Mouse (Mus musculus) midbrain, embryonic 14.5 days (tissue): ENCODE data around the gene 1700109H08Rik. TPM values are rescaled to one million over a fixed set of nuclear protein-coding genes. Genes with fewer than 3 reads are reported as not detected.

Experiments used
- ATAC-seq: fragments of 200-750 bp; cut with Nextera tagmentation; 2 replicates; pipeline ENCODE4 v1.8.0; 2017; ENCODE audit warnings: moderate number of reproducible peaks, moderate library complexity; ENCODE audit not compliant: low FRiP score, low TSS enrichment
- DNase-seq: peaks from one replicate; pipeline ENCODE4 v3.0.0-alpha.2; 2015
- H3K27ac ChIP-seq: fragments of 300-500 bp; sonication (generic); replicated peaks from 2 replicates; pipeline ENCODE4 v1.5.1; 2014; ENCODE audit warnings: mild to moderate bottlenecking, low read depth, low read length, moderate library complexity
- H3K27me3 ChIP-seq: fragments of 300-500 bp; sonication (generic); 2 replicates; pipeline ENCODE4 v1.6.1; 2014; ENCODE audit warnings: low read length, control low read depth, mixed read lengths; ENCODE audit not compliant: control insufficient read depth, insufficient read depth
- H3K36me3 ChIP-seq: fragments of 300-500 bp; sonication (generic); 2 replicates; pipeline ENCODE4 v1.6.1; 2014; ENCODE audit warnings: low read length, control low read depth; ENCODE audit not compliant: control insufficient read depth, insufficient read depth
- H3K4me1 ChIP-seq: fragments of 300-500 bp; sonication (generic); 2 replicates; pipeline ENCODE4 v1.6.1; 2014; ENCODE audit warnings: mild to moderate bottlenecking, antibody characterized with exemption, low read length, control low read depth; ENCODE audit not compliant: control insufficient read depth, insufficient read depth
- H3K4me2 ChIP-seq: fragments of 300-500 bp; sonication (generic); 2 replicates; pipeline ENCODE4 v1.6.1; 2014; ENCODE audit warnings: mild to moderate bottlenecking, low read length, moderate library complexity
- H3K4me3 ChIP-seq: fragments of 300-500 bp; sonication (generic); replicated peaks from 2 replicates; pipeline ENCODE4 v1.5.1; 2014; ENCODE audit warnings: low read depth, low read length
- H3K9ac ChIP-seq: fragments of 300-500 bp; sonication (generic); replicated peaks from 2 replicates; pipeline ENCODE4 v1.6.1; 2014; ENCODE audit warnings: mild to moderate bottlenecking, low read length, moderate library complexity
- H3K9me3 ChIP-seq: fragments of 300-500 bp; sonication (generic); 2 replicates; pipeline ENCODE4 v1.6.1; 2016; ENCODE audit warnings: low read length, control low read depth, mixed read lengths; ENCODE audit not compliant: control insufficient read depth
- WGBS: fragments of 180-500 bp; shearing (Covaris S2); extraction: QIAGEN DNeasy Blood & Tissue Kit; methylation state at CpG from one replicate; pipeline ENCODE4 v1.1.7; 2014; 5-methylcytosine and 5-hydroxymethylcytosine counted together
- polyA plus RNA-seq: library from polyadenylated mRNA; unstranded; fragments of >200 nt; fragmentation: Nextera tagmentation; extraction: Ambion mirVana; gene quantifications from 2 replicates; pipeline ENCODE4 v1.2.1, GENCODE M21; 2014

Gene 1700109H08Rik
- polyA plus RNA-seq, 1 experiment from 2014 or later, result 4.1 TPM

GRCm38 (mm10) chr5:3620486-3620885, 49.1 kb downstream of the 1700109H08Rik start:
- no peak overlapping the region for H3K9ac ChIP-seq
- no peak for DNase-seq
- H3K4me1 ChIP-seq, result no peaks in the 10 kb centered on the region
- no peak for ATAC-seq
- peaks cover 75% of the 10 kb centered on the region for H3K36me3 ChIP-seq
- no peak overlapping the region for H3K27ac ChIP-seq
- H3K4me3 ChIP-seq, result no peak overlapping the region
- no peak overlapping the region for H3K4me2 ChIP-seq
- H3K27me3 ChIP-seq, result no peaks in the 10 kb centered on the region
- no peaks in the 10 kb centered on the region for H3K9me3 ChIP-seq
- 94% methylated on average over 7 of the region's 7 CpGs for WGBS

DNA sequence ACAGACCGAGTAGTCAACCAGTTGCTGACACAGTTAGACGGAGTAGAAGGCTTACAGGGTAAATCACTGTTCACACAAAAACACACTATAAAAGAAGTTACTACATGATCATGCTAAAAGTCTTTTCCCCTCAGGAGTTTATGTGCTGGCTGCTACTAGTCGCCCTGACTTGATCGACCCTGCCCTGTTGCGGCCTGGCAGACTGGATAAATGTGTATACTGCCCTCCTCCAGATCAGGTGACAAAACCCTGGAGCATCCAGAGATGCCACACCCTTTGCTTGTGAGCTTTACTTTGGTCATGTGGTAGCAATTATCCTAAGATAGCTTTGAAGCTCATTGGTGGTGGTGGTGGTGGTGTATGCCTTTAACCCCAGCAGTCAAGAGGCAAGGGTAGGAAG, 58.7 kb downstream of the 1700109H08Rik start:
- Histone ChIP-seq H3K4me3 (no peak overlapping the region), H3K4me2 (no peak overlapping the region), H3K27ac (no peak overlapping the region), H3K27me3 (no peaks in the 10 kb centered on the region), H3K9me3 (no peaks in the 10 kb centered on the region), H3K9ac (no peak overlapping the region), H3K36me3 (peaks cover 61% of the 10 kb centered on the region), H3K4me1 (no peaks in the 10 kb centered on the region)
- 95% methylated on average over 5 of the region's 5 CpGs for WGBS
- DNase-seq (no peak), ATAC-seq (no peak)

DNA sequence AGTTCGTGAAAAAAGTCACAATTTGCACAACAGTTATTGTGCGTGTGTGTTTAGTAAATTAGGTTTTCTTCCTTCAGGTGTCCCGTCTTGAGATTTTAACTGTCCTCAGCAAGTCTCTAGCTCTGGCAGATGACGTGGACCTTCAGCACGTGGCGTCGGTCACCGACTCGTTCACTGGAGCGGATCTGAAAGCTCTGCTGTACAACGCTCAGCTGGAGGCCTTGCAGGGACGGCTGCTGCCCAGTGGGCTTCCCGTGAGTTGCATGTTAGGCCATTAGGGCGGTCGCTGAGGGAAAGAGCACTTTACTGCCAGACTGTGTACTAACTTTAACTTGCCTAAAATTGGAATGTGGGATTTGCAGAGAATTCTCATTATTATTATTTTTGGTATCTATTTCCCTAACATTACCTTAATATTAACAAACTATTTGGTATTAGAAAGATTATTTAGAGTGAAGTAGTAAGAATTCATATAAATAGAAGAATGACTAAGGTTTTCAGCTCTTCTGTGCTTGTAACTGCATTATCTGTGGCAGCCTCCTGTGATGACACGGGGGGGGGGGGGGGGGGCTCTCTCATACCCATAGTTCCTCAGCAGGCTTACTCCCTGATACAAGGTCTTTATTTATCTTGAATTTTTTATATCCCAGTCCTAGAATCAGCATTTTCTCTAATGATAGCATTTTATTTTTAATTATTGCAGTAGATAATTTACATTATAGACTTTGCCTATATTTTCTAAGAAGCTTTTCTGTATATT, 60.3 kb downstream of the 1700109H08Rik start:
- Histone ChIP-seq H3K4me2 (no peak overlapping the region), H3K4me3 (no peak overlapping the region), H3K9me3 (no peaks in the 10 kb centered on the region), H3K9ac (no peak overlapping the region), H3K4me1 (no peaks in the 10 kb centered on the region), H3K27me3 (no peaks in the 10 kb centered on the region), H3K36me3 (peaks cover 62% of the 10 kb centered on the region), H3K27ac (no peak overlapping the region)
- ATAC-seq (no peak), DNase-seq (no peak)
- 57% methylated on average over 16 of the region's 16 CpGs for WGBS

GRCm38 (mm10) chr5:3632285-3632684, 60.9 kb downstream of the 1700109H08Rik start:
- H3K9ac ChIP-seq, result no peak overlapping the region
- no peaks in the 10 kb centered on the region for H3K4me1 ChIP-seq
- DNase-seq (no peak), ATAC-seq (no peak)
- H3K4me2 ChIP-seq, result no peak overlapping the region
- peaks cover 61% of the 10 kb centered on the region for H3K36me3 ChIP-seq
- no peaks in the 10 kb centered on the region for H3K27me3 ChIP-seq
- no peak overlapping the region for H3K4me3 ChIP-seq
- 92% methylated on average over 5 of the region's 5 CpGs for WGBS
- H3K27ac ChIP-seq, result no peak overlapping the region
- H3K9me3 ChIP-seq, result no peaks in the 10 kb centered on the region

DNA sequence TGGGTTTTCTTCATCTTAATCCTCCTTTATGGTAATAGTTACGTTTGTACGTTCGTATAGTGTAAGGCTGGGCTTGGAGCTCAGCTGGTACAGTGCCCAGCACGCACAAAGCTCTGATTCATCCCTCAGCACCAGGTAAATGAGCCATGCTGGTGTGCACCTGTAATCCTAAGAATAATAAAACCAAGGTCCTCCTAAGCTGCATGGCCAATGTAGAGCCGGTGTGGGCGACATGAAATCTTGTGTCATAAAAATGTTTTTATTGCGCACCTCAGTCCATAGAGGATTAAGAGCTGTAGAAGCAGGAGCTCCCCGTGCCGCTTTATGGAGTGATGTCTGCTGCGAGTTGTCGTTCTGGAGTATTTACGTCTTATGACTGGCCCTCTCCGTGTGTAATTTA, 61.9 kb downstream of the 1700109H08Rik start:
- no peak overlapping the region for H3K27ac ChIP-seq
- H3K36me3 ChIP-seq, result peaks cover 61% of the 10 kb centered on the region
- H3K9me3 ChIP-seq, result no peaks in the 10 kb centered on the region
- H3K4me2 ChIP-seq, result no peak overlapping the region
- no peaks in the 10 kb centered on the region for H3K27me3 ChIP-seq
- H3K4me3 ChIP-seq, result no peak overlapping the region
- H3K9ac ChIP-seq, result no peak overlapping the region
- DNase-seq (no peak), ATAC-seq (no peak)
- H3K4me1 ChIP-seq, result no peaks in the 10 kb centered on the region
- 95% methylated on average over 13 of the region's 13 CpGs for WGBS

DNA sequence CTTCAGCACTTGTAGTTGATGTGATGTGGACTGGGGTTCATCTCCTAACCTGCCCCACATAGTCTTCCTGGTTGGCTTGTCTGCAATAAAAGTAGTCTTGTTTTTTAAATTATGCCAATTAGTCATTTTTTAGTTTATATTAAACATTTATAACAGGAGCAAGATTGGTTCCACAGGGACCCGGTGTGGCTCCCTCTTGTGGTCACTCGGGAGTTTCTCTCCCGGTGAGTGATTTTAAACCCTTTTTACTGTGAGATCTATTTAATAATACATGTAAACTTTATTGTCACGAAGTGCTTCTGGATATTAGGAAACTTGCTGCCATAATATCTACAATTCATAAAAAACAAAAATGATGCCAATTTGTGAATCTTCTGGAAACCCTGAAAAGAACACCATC, 62.6 kb downstream of the 1700109H08Rik start:
- Histone ChIP-seq H3K27ac (no peak overlapping the region), H3K4me1 (no peaks in the 10 kb centered on the region), H3K27me3 (no peaks in the 10 kb centered on the region), H3K9me3 (no peaks in the 10 kb centered on the region), H3K9ac (no peak overlapping the region), H3K36me3 (peaks cover 60% of the 10 kb centered on the region), H3K4me2 (no peak overlapping the region), H3K4me3 (no peak overlapping the region)
- DNase-seq, result no peak
- no peak for ATAC-seq
- WGBS, result 72% methylated on average over 4 of the region's 4 CpGs

Other genes starting within 250 kb of the 1700109H08Rik start
- gene Cdk6, start 230.1 kb upstream of the 1700109H08Rik start, polyA plus RNA-seq, result 8.7 and 15.9 TPM in 2 replicates
- 25.7 and 29.0 TPM in 2 replicates for gene Fam133b, start 27.7 kb upstream of the 1700109H08Rik start, polyA plus RNA-seq
- gene Pex1, start 24.5 kb downstream of the 1700109H08Rik start, polyA plus RNA-seq, result 21.8 and 24.4 TPM in 2 replicates
- 15.7 and 18.5 TPM in 2 replicates for gene Rbm48, start 25.0 kb downstream of the 1700109H08Rik start, polyA plus RNA-seq
- gene Tmbim7, start 79.6 kb downstream of the 1700109H08Rik start, polyA plus RNA-seq, result not detected in 2 replicates
- gene Gatad1, start 85.6 kb downstream of the 1700109H08Rik start, polyA plus RNA-seq, result 66.9 and 72.5 TPM in 2 replicates
- gene Ankib1, start 231.4 kb downstream of the 1700109H08Rik start, polyA plus RNA-seq, result 19.5 and 25.6 TPM in 2 replicates
- gene Krit1, start 231.6 kb downstream of the 1700109H08Rik start, polyA plus RNA-seq, result 56.9 and 68.8 TPM in 2 replicates